Mouse (Mus musculus): ENCODE results near the gene Wwtr1. TPM values are rescaled to one million over a fixed set of nuclear protein-coding genes. Genes with fewer than 3 reads are reported as not detected.

Gene Wwtr1
- total and polyA plus RNA-seq, 3 experiments = 0.05 TPM; not detected in 2

DNA sequence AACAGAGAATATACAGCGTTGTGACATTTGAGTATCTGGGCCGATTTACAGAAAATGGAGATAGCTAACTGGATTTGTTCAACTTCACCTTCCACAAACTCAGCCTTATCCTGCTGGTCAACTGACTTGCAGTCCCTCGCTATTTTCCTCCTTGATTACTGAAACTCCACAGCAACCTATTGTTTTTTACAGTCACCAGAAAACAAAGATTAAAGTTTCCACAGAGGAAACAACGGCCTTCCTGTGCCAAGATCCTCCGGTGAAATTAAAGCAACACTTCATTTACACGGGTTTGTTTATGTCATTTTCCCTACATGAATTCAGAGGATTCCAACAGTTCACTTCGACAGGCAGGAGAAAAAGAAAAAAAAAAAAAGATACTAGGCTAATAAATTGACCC lies 34.5 kb downstream of the Wwtr1 start:
- Histone ChIP-seq H3K27me3 (ENCODE audit: insufficient read depth, low read length) (no peaks in the 10 kb centered on the region), H3K36me3 (replicated peaks) (no peaks in the 10 kb centered on the region), H3K4me1 (ENCODE audit: insufficient read depth, low read depth, low read length) (no peaks in the 10 kb centered on the region), H3K4me3 (ENCODE audit: low read depth, low read length) (no peak overlapping the region), H3K9me3 (replicated peaks) (peaks cover 6% of the 10 kb centered on the region; the same call in 1 of the 2 replicates)
- no peak for TF ChIP-seq POLR2AphosphoS5 (IDR thresholded peaks at IDR 0.05; ENCODE audit: insufficient replicate concordance, low read depth, low read length)
- TF ChIP-seq CTCF (IDR thresholded peaks at IDR 0.05; ENCODE audit: low read depth, low read length) = no peak
- no peak for TF ChIP-seq GATA1 (IDR thresholded peaks at IDR 0.05; ENCODE audit: borderline replicate concordance, low read length)
- no peak for TF ChIP-seq GATA2 (IDR thresholded peaks at IDR 0.05; ENCODE audit: borderline replicate concordance, low read depth, low read length)
- no peak for TF ChIP-seq TAL1 (conservative IDR thresholded peaks at IDR 0.05; ENCODE audit: low read depth, low read length)
- DNase-seq (ENCODE audit: low spot score) = no peak
- no peak for ATAC-seq (ENCODE audit: extremely low read depth, insufficient number of reproducible peaks, low FRiP score, poor library complexity, severe bottlenecking)

DNA sequence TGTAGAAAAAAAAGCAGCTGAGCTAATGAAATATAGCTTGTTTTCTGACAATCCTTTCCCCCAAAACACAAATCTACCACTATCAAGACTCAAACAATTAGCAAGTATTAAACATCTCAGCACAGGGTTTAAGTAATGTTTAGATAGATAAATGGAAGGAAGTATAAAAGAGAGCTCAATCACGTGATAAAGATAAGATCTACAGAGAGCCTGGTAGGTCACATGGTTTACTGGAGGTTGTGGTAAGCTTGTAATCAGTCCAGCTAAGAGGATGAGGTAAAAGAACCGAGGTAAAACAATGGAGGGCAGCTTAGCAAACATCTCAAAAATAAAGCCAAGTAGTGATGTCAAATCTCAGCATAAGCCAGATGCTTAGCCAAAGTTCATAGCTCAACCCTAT lies 35.2 kb downstream of the Wwtr1 start:
- DNase-seq (ENCODE audit: low spot score) (no peak), ATAC-seq (ENCODE audit: extremely low read depth, insufficient number of reproducible peaks, low FRiP score, poor library complexity, severe bottlenecking) (no peak)
- no peak overlapping the region for H3K4me3 ChIP-seq (ENCODE audit: low read depth, low read length)
- H3K9me3 ChIP-seq (replicated peaks) = peaks cover 11% of the 10 kb centered on the region
- H3K36me3 ChIP-seq (replicated peaks) = no peaks in the 10 kb centered on the region
- TF ChIP-seq GATA1 (IDR thresholded peaks at IDR 0.05; ENCODE audit: borderline replicate concordance, low read length) = no peak
- no peak for TF ChIP-seq CTCF (IDR thresholded peaks at IDR 0.05; ENCODE audit: low read depth, low read length)
- TF ChIP-seq TAL1 (conservative IDR thresholded peaks at IDR 0.05; ENCODE audit: low read depth, low read length) = no peak
- no peak for TF ChIP-seq POLR2AphosphoS5 (IDR thresholded peaks at IDR 0.05; ENCODE audit: insufficient replicate concordance, low read depth, low read length)
- no peak for TF ChIP-seq GATA2 (IDR thresholded peaks at IDR 0.05; ENCODE audit: borderline replicate concordance, low read depth, low read length)
- no peaks in the 10 kb centered on the region for H3K27me3 ChIP-seq (ENCODE audit: insufficient read depth, low read length)
- H3K4me1 ChIP-seq (ENCODE audit: insufficient read depth, low read depth, low read length) = no peaks in the 10 kb centered on the region

DNA sequence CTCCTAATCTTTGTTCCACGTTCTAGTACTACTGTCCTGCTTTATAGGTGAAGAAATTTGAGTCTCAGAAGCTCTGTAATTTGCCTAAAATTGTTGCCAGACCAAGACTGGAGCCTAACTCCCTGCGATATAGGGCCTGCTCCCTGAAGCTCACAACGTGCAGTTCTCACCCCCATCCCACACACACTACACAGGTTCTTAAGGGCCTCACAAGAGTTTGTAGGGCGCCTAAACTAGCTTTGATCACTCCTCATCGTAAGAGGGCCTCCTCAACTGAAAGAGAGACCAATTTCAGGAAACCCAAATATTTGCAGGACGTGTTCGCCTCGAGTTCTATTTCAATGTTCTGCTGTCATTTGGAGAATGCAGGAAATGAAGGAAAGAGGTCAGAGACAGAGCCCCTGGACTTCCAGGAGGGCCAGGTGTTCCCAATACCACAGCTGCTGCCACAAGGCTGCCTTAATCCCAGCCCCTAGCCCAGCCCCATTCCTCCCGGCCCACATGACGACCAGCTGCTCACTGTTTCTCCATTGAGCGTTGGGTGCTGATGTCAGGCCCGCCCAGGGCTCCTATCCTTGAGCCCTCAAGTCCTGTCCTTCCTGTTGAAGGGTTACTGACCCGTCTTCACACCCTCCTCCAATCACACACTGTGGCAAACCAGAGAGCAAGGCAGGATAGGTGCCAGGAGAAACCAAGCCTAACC lies 40.1 kb downstream of the Wwtr1 start:
- DNase-seq (ENCODE audit: low spot score) (no peak), ATAC-seq (ENCODE audit: extremely low read depth, insufficient number of reproducible peaks, low FRiP score, poor library complexity, severe bottlenecking) (no peak)
- Histone ChIP-seq H3K4me1 (ENCODE audit: insufficient read depth, low read depth, low read length) (no peaks in the 10 kb centered on the region), H3K27me3 (ENCODE audit: insufficient read depth, low read length) (no peaks in the 10 kb centered on the region), H3K4me3 (ENCODE audit: low read depth, low read length) (no peak overlapping the region), H3K9me3 (replicated peaks) (peaks cover 15% of the 10 kb centered on the region), H3K36me3 (replicated peaks) (no peaks in the 10 kb centered on the region)
- no peak for TF ChIP-seq CTCF (IDR thresholded peaks at IDR 0.05; ENCODE audit: low read depth, low read length)
- TF ChIP-seq GATA2 (IDR thresholded peaks at IDR 0.05; ENCODE audit: borderline replicate concordance, low read depth, low read length) = no peak
- no peak for TF ChIP-seq TAL1 (conservative IDR thresholded peaks at IDR 0.05; ENCODE audit: low read depth, low read length)
- no peak for TF ChIP-seq GATA1 (IDR thresholded peaks at IDR 0.05; ENCODE audit: borderline replicate concordance, low read length)
- no peak for TF ChIP-seq POLR2AphosphoS5 (IDR thresholded peaks at IDR 0.05; ENCODE audit: insufficient replicate concordance, low read depth, low read length)

DNA sequence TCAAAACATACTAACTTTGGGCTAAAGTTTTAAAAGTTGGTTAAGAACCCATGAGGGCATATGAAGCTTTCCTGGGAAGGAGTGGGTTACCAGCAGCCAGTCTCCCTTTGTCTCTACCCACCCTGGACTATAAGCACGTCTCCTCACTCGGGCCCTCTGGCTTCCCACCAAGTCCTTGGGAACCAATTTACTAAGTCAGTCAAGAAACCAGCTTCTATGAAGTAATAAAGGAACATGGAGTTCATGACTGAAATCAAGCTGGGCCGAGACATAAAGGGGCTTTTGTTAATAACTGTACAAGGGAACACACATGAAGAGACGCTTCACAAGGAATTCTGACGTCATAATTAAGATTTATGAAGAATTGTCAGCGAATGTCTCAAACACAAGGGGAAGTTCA lies 41.3 kb downstream of the Wwtr1 start:
- DNase-seq (ENCODE audit: low spot score) (no peak), ATAC-seq (ENCODE audit: extremely low read depth, insufficient number of reproducible peaks, low FRiP score, poor library complexity, severe bottlenecking) (no peak)
- Histone ChIP-seq H3K27me3 (ENCODE audit: insufficient read depth, low read length) (no peaks in the 10 kb centered on the region), H3K9me3 (replicated peaks) (peaks cover 19% of the 10 kb centered on the region), H3K36me3 (replicated peaks) (no peaks in the 10 kb centered on the region), H3K4me1 (ENCODE audit: insufficient read depth, low read depth, low read length) (no peaks in the 10 kb centered on the region), H3K4me3 (ENCODE audit: low read depth, low read length) (no peak overlapping the region)
- TF ChIP-seq TAL1 (conservative IDR thresholded peaks at IDR 0.05; ENCODE audit: low read depth, low read length) (no peak), CTCF (IDR thresholded peaks at IDR 0.05; ENCODE audit: low read depth, low read length) (no peak), GATA1 (IDR thresholded peaks at IDR 0.05; ENCODE audit: borderline replicate concordance, low read length) (no peak), GATA2 (IDR thresholded peaks at IDR 0.05; ENCODE audit: borderline replicate concordance, low read depth, low read length) (no peak), POLR2AphosphoS5 (IDR thresholded peaks at IDR 0.05; ENCODE audit: insufficient replicate concordance, low read depth, low read length) (no peak)

DNA sequence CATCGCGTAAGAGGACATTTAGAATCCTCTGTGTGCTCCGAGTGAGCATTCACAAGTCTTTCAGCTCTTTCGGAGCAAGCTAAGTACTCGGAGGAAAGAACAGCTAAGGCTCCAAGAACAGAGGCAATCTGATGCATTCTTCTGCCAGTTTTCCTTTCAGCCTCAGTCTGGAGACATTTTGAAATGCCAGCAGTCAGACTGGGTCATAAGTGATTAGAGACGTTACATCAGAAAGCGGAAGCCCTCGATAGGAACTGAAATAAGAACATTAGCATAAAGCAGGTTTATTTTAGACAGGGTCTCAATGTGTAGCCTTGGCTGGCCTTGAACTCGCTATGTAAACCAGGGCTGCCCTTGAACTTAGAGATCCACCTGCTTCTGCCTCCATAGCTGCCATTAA lies 41.8 kb downstream of the Wwtr1 start:
- no peak overlapping the region for H3K4me3 ChIP-seq (ENCODE audit: low read depth, low read length)
- DNase-seq (ENCODE audit: low spot score) = no peak
- no peak for ATAC-seq (ENCODE audit: extremely low read depth, insufficient number of reproducible peaks, low FRiP score, poor library complexity, severe bottlenecking)
- H3K9me3 ChIP-seq (replicated peaks) = peaks cover 17% of the 10 kb centered on the region
- H3K4me1 ChIP-seq (ENCODE audit: insufficient read depth, low read depth, low read length) = no peaks in the 10 kb centered on the region
- no peaks in the 10 kb centered on the region for H3K36me3 ChIP-seq (replicated peaks)
- TF ChIP-seq CTCF (IDR thresholded peaks at IDR 0.05; ENCODE audit: low read depth, low read length) = no peak
- no peak for TF ChIP-seq TAL1 (conservative IDR thresholded peaks at IDR 0.05; ENCODE audit: low read depth, low read length)
- no peak for TF ChIP-seq GATA1 (IDR thresholded peaks at IDR 0.05; ENCODE audit: borderline replicate concordance, low read length)
- no peak for TF ChIP-seq GATA2 (IDR thresholded peaks at IDR 0.05; ENCODE audit: borderline replicate concordance, low read depth, low read length)
- TF ChIP-seq POLR2AphosphoS5 (IDR thresholded peaks at IDR 0.05; ENCODE audit: insufficient replicate concordance, low read depth, low read length) = no peak
- H3K27me3 ChIP-seq (ENCODE audit: insufficient read depth, low read length) = no peaks in the 10 kb centered on the region

DNA sequence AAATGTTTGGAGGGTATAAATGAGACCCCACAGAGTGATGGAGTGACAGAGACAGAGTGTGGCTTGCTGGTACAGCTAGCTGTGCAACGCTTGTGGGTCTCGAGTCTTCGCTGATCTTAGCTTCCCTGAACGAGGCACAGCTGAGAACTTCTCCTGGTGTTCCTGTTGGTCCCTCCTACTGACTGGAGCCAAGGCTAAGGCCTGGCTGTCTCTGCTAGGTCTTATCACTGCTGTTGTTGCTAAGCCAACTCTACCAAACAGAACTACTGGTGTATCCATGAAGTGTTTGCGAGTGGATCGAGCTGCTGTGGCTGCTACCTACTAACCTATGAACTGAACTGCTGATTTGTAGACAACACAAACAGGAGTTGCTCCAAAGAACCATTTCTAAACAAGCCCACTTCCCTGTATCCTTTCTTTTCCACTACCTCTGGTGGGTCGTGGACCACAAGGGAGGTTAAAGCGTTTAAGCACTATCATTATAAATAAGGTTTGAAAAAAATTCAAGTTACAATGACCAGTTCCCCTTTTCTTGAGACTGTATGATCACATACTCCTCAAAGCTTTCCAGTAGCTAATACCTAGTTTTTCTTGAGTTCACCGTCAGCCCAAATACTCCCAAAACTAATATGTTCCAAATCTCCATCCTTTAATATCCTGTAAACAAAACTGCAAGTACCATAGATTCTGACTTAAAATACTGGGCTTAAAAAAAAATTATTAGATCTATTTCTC lies 42.6 kb downstream of the Wwtr1 start:
- no peak for TF ChIP-seq TAL1 (conservative IDR thresholded peaks at IDR 0.05; ENCODE audit: low read depth, low read length)
- no peak for TF ChIP-seq GATA1 (IDR thresholded peaks at IDR 0.05; ENCODE audit: borderline replicate concordance, low read length)
- TF ChIP-seq GATA2 (IDR thresholded peaks at IDR 0.05; ENCODE audit: borderline replicate concordance, low read depth, low read length) = no peak
- TF ChIP-seq POLR2AphosphoS5 (IDR thresholded peaks at IDR 0.05; ENCODE audit: insufficient replicate concordance, low read depth, low read length) = no peak
- TF ChIP-seq CTCF (IDR thresholded peaks at IDR 0.05; ENCODE audit: low read depth, low read length) = no peak
- DNase-seq (ENCODE audit: low spot score) (no peak), ATAC-seq (ENCODE audit: extremely low read depth, insufficient number of reproducible peaks, low FRiP score, poor library complexity, severe bottlenecking) (no peak)
- Histone ChIP-seq H3K36me3 (replicated peaks) (no peaks in the 10 kb centered on the region), H3K4me1 (ENCODE audit: insufficient read depth, low read depth, low read length) (no peaks in the 10 kb centered on the region), H3K9me3 (replicated peaks) (peaks cover 17% of the 10 kb centered on the region), H3K27me3 (ENCODE audit: insufficient read depth, low read length) (no peaks in the 10 kb centered on the region), H3K4me3 (ENCODE audit: low read depth, low read length) (no peak overlapping the region)
